Mouse (Mus musculus) brain, embryonic 18.5 days (tissue): ENCODE measurements around the gene Hlcs.

Source experiments
- DNase-seq: peaks from one replicate; pipeline ENCODE4 v3.0.0-alpha.2; 2012; ENCODE audit warnings: low read depth, low spot score

Hlcs gene

GRCm38 (mm10) chr16:94289138-94290072 lies 24.0 kb downstream of the Hlcs start:
- peak; percentile 45 for DNase-seq

GRCm38 (mm10) chr16:94287826-94288225 lies 25.5 kb downstream of the Hlcs start:
- no peak for DNase-seq

GRCm38 (mm10) chr16:94283972-94284371 lies 29.4 kb downstream of the Hlcs start:
- no peak for DNase-seq

GRCm38 (mm10) chr16:94270826-94271225 lies 42.5 kb downstream of the Hlcs start:
- DNase-seq: no peak

- DNase-seq: peak; percentile 72
These were observed 43.7 kb downstream of the Hlcs start for GRCm38 (mm10) chr16:94269635-94270034.

GRCm38 (mm10) chr16:94268205-94268604 lies 45.2 kb downstream of the Hlcs start:
- no peak for DNase-seq

GRCm38 (mm10) chr16:94264611-94265010 lies 48.8 kb downstream of the Hlcs start:
- no peak for DNase-seq

- no peak for DNase-seq
These were observed 50.9 kb downstream of the Hlcs start for GRCm38 (mm10) chr16:94262501-94262900.

- DNase-seq: no peak
These were observed 52.3 kb downstream of the Hlcs start for GRCm38 (mm10) chr16:94260938-94261630.

GRCm38 (mm10) chr16:94258366-94259310 lies 54.7 kb downstream of the Hlcs start:
- DNase-seq: peak; percentile 74

- DNase-seq: no peak
These were observed 57.8 kb downstream of the Hlcs start for GRCm38 (mm10) chr16:94255592-94255991.

GRCm38 (mm10) chr16:94255035-94255434 lies 58.3 kb downstream of the Hlcs start:
- no peak for DNase-seq

- DNase-seq: no peak
These were observed 58.9 kb downstream of the Hlcs start for GRCm38 (mm10) chr16:94254415-94254891.

GRCm38 (mm10) chr16:94253671-94254414 lies 59.5 kb downstream of the Hlcs start:
- DNase-seq: no peak

- DNase-seq: no peak
These were observed 61.6 kb downstream of the Hlcs start for GRCm38 (mm10) chr16:94251756-94252155.

- DNase-seq: no peak
These were observed 62.6 kb downstream of the Hlcs start for GRCm38 (mm10) chr16:94250640-94251349.

GRCm38 (mm10) chr16:94250136-94250535 lies 63.2 kb downstream of the Hlcs start:
- DNase-seq: no peak

- DNase-seq: no peak
These were observed 63.7 kb downstream of the Hlcs start for GRCm38 (mm10) chr16:94249666-94250065.

- no peak for DNase-seq
These were observed 64.7 kb downstream of the Hlcs start for GRCm38 (mm10) chr16:94248721-94249120.

GRCm38 (mm10) chr16:94246976-94247375 lies 66.4 kb downstream of the Hlcs start:
- DNase-seq: no peak
